Mouse (Mus musculus) cortical plate, adult 2 months (tissue): ENCODE data around the gene Usp5.

Experiments used
- CTCF ChIP-seq: fragments of 200-500 bp; IDR thresholded peaks from 2 replicates; pipeline ENCODE4 v1.5.1; 2011; ENCODE audit warnings: mild to moderate bottlenecking, control low read depth, low read length; ENCODE audit not compliant: insufficient read depth; ENCODE audit errors: extremely low read depth
- POLR2A ChIP-seq: fragments of 200-500 bp; IDR thresholded peaks from 2 replicates; pipeline ENCODE4 v1.6.1; 2011; ENCODE audit warnings: mild to moderate bottlenecking, low read length, control low read depth; ENCODE audit not compliant: insufficient read depth; ENCODE audit errors: extremely low read depth

- peak; percentile 80 for TF ChIP-seq CTCF
- peak; percentile 45; the same call in 1 of the 2 replicates for TF ChIP-seq POLR2A
Observed at GRCm38 (mm10) chr6:124859725-124860124, 30.4 kb upstream of the Usp5 start.
